Mouse (Mus musculus): ENCODE results near the gene Abhd17a.

Abhd17a gene

GRCm38 (mm10) chr10:80576351-80577194 lies 13.6 kb downstream of the Abhd17a start:
- DNase-seq, result peak in 1 of 2 experiments; percentile 57

GRCm38 (mm10) chr10:80575925-80576324 lies 14.2 kb downstream of the Abhd17a start:
- DNase-seq, result no peak

- DNase-seq, result no peak
These were observed 15.2 kb downstream of the Abhd17a start for GRCm38 (mm10) chr10:80574896-80575295.

GRCm38 (mm10) chr10:80573944-80574343 lies 16.2 kb downstream of the Abhd17a start:
- no peak for DNase-seq

- no peak for DNase-seq
These were observed 17.7 kb downstream of the Abhd17a start for GRCm38 (mm10) chr10:80572477-80572876.

- peak in 1 of 2 experiments; percentile 52 for DNase-seq
These were observed 19.0 kb downstream of the Abhd17a start for GRCm38 (mm10) chr10:80570871-80571836.

- DNase-seq, result no peak
These were observed 19.7 kb downstream of the Abhd17a start for GRCm38 (mm10) chr10:80570419-80570818.

- DNase-seq, result no peak
These were observed 20.5 kb downstream of the Abhd17a start for GRCm38 (mm10) chr10:80569664-80570066.

- DNase-seq, result no peak
These were observed 21.3 kb downstream of the Abhd17a start for GRCm38 (mm10) chr10:80568876-80569275.

- peak; percentile 91 to 94 for DNase-seq
These were observed 23.6 kb downstream of the Abhd17a start for GRCm38 (mm10) chr10:80566375-80567092.

- peak; percentile 92 to 97 for DNase-seq
These were observed 28.8 kb downstream of the Abhd17a start, which contains the start of gene Rexo1 for GRCm38 (mm10) chr10:80561116-80561944. Rexo1 (minus strand) TSS chr10:80561560.

- DNase-seq, result no peak
These were observed 29.5 kb downstream of the Abhd17a start for GRCm38 (mm10) chr10:80560621-80561020.

GRCm38 (mm10) chr10:80559431-80559830 lies 30.7 kb downstream of the Abhd17a start:
- no peak for DNase-seq

- DNase-seq, result peak; percentile 84 to 85
These were observed 32.7 kb downstream of the Abhd17a start for GRCm38 (mm10) chr10:80557346-80557965.

GRCm38 (mm10) chr10:80553997-80554396 lies 36.1 kb downstream of the Abhd17a start:
- DNase-seq, result no peak

GRCm38 (mm10) chr10:80553575-80553974 lies 36.6 kb downstream of the Abhd17a start:
- DNase-seq, result no peak

- no peak for DNase-seq
These were observed 37.8 kb downstream of the Abhd17a start for GRCm38 (mm10) chr10:80552364-80552763.

GRCm38 (mm10) chr10:80549279-80549678 lies 40.9 kb downstream of the Abhd17a start:
- DNase-seq, result no peak

- peak; percentile 72 to 74 for DNase-seq
These were observed 41.6 kb downstream of the Abhd17a start for GRCm38 (mm10) chr10:80548428-80549006.

- no peak for DNase-seq
These were observed 42.6 kb downstream of the Abhd17a start for GRCm38 (mm10) chr10:80547539-80547938.

GRCm38 (mm10) chr10:80546945-80547344 lies 43.2 kb downstream of the Abhd17a start:
- no peak for DNase-seq
